Mouse (Mus musculus): Measurements from ENCODE around the gene Me3. TPM values are rescaled to one million over a fixed set of nuclear protein-coding genes. Genes with fewer than 3 reads are reported as not detected.

The Me3 gene
- 0.01 TPM in 2 replicates for polyA plus RNA-seq (2012; rRNA removed)

DNA sequence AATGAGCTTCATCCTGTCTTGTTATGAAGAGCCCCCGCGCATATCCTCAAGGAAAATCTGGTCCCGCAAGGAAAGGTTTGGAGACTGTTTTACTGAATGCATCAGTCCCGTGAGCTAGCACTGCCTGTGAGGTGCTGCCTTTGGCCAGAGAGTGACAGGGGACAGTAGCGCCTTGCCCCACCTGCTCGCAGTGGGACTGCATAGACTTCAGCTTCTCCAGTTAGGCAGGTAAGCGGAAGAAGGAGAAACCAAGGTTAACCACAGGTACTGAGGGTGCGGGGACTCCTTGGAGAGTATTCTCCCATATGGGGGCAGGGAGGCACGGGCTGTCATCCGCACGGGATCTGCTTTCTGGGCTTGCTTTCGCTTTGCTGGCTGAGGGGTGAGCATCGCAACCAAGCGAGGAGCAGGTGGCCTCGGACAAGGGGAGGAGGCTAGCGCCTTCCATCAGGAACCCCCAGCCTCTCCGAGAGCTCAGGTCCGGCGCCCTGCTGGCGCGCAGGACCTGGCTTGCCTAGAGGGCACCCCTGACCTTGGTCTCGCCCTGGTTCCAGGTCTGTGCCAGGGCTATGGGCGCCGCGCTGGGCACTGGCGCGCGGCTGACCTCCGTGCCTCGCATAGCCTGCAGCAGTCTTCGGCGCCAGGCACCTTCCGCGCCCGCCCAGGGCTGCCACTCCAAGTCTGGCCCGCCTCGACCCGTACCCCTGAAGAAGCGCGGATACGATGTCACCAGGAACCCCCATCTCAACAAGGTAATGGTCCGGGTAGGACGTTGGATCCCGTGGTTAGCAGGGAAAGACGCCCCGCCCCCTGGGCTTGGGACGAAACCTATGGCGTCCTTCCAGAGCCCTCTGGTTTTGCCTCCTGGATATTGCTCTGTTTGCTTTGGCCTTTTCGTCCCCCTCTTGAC lies at the start of gene Me3:
Gene Me3, plus strand, starts transcription at position 51 of the 910 bp plus-strand sequence.

DNA sequence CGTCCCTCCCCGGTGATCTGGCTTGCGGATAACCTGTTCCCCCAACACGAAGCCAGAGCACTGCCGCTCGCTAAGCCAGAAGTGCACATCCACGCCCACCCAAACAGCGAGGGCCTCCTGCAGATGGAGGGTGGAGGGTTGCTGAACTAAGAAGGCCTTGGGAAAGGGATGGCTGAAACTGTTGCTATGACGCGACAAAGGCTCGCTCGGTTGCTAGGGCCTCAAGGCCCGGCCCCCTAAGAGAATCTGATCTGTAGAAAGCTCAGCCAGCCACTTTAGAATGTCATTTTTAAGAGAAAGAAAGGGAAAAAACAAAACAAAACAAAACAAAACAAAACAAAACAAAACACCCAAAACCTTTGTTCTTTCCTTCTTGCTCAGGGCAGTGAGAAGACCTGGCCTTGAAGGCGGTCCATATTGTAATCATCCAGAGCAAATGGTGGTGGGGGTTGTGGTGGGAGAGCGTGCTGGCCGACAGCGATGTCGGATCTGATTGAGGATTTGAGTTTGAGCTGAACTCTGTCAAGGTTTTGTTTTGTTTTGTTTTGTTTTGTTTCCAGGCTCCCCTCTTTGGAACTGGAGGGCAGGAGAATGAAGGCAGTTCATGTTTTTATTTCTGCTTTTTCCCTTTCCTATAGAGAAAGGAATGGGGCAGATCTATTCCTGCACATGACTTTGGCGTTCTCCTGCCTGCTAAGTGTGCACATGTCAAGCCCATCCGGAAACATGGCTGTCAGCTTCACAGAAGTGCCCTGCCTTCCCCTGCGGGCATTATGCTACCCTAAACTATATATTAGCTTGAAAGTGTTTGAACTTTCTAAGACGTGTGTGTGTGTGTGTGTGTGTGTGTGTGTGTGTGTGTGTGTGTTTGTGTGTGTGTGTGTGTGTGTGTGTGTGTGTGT lies 271.5 kb downstream of the Me3 start, which contains the start of gene Ccdc81:
Gene Ccdc81, minus strand, starts transcription at position 188 of the 902 bp plus-strand sequence.

Other genes starting within 250 kb of the Me3 start
- 5.0 and 6.5 TPM in 2 replicates for gene Tmem135, start 228.2 kb upstream of the Me3 start, polyA plus RNA-seq (2012; rRNA removed)
- gene Fzd4, start 228.0 kb upstream of the Me3 start, polyA plus RNA-seq (2012; rRNA removed): 2.1 and 2.2 TPM in 2 replicates
- gene Prss23, start 105.2 kb upstream of the Me3 start, polyA plus RNA-seq (2012; rRNA removed): 2.6 and 2.8 TPM in 2 replicates